Mouse (Mus musculus) c-Kit-positive CD71-positive TER-119-positive erythroid progenitor cells, embryonic 14.5 days (primary cell): Measurements from ENCODE around the gene Scaf11.

Experiments
- DNase-seq: peaks from one replicate; pipeline ENCODE4 v3.0.0-alpha.2; 2013; ENCODE audit warnings: low spot score

Scaf11 gene

GRCm38 (mm10) chr15:96396641-96397344 is 63.9 kb downstream of the Scaf11 start:
- no peak for DNase-seq

GRCm38 (mm10) chr15:96395071-96395470 is 65.6 kb downstream of the Scaf11 start:
- no peak for DNase-seq

DNA sequence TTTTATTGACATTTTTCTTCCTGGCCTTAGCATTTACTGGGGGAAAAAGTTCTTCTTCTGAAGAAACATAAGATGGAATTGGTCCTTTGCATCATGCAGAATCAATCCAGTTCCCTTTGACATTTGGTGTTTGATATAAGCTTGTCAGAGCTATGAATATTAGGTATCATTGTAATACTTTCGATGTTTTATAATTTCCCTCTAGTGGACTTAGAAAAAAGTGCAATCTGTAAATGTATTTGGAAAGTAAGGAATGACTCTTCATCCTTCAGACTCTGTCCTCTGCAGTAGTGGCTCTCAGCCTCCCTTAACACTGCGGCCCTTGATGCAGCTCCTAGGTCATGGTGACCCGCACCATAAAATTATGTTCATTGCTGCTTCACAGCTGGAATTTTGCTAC is 67.8 kb downstream of the Scaf11 start:
- DNase-seq = no peak

DNA sequence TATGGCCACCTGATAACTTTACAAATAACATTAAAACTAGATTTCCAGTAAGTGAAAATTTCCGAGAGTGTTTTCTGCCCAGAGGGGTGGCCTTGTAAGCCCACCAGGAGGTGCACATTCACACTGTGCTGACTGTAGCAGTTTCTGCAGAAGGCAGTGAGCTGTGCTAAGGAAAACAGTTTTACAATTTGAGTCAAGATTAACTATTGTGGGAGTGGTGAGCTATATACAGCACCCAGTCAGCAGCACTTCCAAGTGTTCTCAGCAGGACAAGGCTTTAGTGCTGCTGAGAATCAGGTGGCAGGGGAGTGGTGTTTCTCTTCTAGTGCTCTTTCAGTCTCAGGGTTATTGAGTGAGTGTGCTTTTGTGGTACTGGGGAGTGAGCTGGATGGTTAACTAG is 72.1 kb downstream of the Scaf11 start:
- DNase-seq = no peak

DNA sequence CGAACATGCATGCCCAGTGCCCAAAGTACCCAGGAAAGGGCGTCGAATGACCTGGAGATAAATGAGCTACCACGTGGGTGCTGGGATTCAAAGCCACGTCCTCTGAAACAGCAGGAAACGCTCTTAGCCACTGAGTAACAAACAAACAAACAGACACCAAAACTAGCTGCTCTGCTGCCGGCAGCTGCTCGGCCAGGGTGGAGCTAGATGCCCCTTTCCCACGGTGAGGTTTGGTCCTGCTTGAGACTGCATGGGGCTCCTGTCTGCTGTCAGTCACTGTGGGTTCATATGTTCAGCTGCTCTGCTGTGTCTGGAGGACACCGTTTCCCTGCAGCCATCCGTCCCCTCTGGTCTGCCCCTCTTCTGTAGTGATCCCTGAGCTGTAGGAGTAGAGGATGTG is 78.4 kb downstream of the Scaf11 start:
- no peak for DNase-seq

DNA sequence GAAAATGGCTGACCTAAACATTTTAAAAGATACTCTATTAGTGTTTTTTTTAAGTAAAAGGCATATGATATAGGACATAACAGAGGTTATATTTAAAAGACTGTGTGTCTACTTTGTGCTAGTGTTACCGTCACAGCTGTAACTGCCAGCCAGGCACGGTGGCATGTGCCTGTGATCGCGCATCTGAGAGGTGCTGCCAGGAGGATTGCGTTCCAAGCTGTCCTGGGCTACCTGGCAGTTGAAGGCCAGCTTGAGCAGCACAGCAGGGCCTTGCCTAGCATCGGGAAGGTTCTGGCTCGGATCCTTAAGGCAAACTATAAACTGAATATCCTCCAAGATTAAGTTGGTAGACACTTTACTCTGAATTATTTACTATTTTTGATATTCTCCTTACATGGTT is 82.9 kb downstream of the Scaf11 start:
- no peak for DNase-seq

- DNase-seq = no peak
These were observed 83.4 kb downstream of the Scaf11 start for GRCm38 (mm10) chr15:96377263-96377662.

DNA sequence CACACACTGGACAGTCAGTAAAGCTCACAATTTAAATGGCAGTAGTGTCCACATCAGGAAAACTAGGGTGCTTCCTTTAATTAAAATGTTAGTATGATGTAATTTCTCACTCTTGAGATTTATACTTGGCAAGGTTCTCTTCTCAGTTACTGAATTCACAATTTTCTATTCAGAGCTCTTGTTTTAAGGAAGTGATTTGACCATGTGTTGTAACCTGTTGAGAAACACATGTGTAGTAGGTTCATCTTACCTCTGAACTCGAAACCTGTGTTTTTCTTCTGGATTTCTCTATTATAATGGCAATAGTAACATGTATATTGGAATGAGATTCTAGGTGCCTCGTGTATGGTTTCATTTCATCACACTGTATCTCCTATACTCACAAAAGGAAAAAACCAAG is 84.4 kb downstream of the Scaf11 start:
- DNase-seq = no peak

DNA sequence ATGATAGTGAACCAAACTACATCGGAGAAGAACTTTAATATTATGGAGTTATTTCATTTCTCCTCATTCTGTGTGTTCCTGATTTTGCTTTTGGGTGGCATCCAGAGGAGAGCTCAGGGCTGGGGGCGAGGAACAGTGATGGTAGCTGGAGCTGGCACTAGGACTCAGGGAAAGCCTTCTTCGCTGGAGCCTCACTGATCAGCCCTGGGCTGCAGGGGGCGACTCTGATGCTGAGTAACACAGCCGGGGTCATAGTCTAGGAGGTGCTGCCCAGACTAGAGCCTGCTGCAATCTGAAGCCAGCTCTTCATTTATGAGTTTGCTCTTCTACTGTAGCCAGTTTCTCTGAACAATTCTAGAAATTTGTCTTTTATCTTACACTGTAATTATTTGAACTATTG is 87.5 kb downstream of the Scaf11 start:
- DNase-seq = no peak

- DNase-seq = no peak
These were observed 88.0 kb downstream of the Scaf11 start for GRCm38 (mm10) chr15:96372628-96373027.

DNA sequence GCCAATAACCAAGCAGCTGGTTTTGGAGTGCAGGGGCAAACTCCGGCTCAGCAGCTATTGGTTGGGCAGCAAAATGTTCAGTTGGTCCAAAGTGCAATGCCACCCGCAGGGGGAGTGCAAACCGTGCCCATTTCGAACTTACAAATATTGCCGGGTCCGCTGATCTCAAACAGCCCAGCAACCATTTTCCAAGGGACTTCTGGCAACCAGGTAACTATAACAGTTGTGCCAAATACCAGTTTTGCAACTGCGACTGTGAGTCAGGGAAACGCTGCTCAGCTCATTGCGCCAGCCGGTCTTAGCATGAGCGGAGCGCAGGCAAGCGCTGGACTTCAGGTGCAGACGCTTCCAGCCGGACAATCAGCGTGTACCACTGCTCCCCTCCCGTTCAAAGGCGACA is 89.3 kb downstream of the Scaf11 start:
- DNase-seq = no peak

DNA sequence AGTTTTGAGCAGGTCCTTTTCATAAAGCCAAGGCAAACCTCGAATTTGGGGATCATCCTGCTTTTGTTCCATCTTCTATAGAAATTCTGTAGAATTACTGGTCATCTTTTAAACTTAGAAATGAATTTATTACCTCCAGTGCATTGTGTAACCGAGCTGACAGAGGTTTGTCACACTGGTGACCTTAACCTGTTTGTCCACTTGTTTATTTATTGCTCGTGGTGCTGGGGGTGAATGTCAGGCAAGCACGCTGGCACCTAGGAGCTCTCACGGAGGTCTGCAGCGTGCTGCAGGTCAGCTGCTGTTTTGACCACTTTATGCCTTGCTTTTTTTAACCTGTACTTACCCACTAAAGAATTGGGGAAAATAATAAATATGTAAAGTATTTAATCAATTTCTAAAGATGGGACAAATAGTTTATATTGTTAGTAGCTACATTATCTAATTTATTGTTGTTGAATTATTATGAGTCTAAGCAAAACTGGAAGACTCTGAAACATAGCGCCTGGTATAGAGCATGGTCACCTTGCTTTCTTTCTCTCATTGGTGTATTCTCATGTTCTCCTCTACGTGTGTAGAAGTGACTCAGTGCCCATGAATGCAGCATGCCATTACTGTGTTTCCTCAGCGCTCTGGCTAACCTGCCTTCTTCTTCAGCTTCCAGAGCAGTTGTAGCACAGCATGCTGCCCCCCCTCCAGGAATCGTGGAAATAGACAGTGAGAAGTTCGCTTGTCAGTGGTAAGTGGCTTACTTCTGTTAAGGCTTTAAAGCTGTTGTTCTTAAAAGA is 94.3 kb downstream of the Scaf11 start:
- no peak for DNase-seq

DNA sequence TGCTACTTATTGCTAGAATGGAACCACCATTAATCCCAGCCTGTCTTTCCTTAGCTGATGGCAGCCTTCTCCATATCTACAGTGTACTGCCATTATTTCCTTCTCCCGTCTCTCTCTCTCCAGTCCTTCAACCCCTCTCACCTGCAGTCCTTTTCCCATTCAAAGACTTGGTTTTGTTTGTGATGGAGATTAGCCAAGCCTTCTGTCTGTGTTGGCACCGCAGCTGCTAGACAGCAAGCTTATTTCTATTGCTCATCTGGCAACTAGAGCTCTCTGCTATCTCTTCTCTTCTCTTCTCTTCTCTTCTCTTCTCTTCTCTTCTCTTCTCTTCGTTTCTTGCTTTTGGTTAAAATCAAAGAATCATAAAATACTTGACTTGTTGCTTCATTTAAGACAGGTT is 95.3 kb downstream of the Scaf11 start:
- DNase-seq = no peak
